In genomic region chr10:91172329-91173100, GRCm38 (mm10) we compare ENCODE assay signal across 8 mouse cellular contexts. TPM values are rescaled to one million over a fixed set of nuclear protein-coding genes. Genes with fewer than 3 reads are reported as not detected.
DNase-seq lines count a peak whose midpoint lies in the region; ATAC-seq and TF ChIP-seq lines count a peak whose summit lies in the region.

No protein-coding gene starts in this region.

- peaks cover 16% of the 10 kb centered on the region for H3K4me1 ChIP-seq in heart, embryonic 10.5 days
- peaks cover 43% of the 10 kb centered on the region for H3K4me1 ChIP-seq in E14TG2a.4 (replicated peaks; ENCODE audit: low read depth, low read length)
- peaks cover 28% of the 10 kb centered on the region for H3K4me1 ChIP-seq in hindbrain, embryonic 10.5 days (replicated peaks)
- peaks cover 30% of the 10 kb centered on the region for H3K4me1 ChIP-seq in midbrain, embryonic 10.5 days

- H3K4me3 ChIP-seq in heart, embryonic 10.5 days: peak overlapping the region; percentile 89
- H3K4me3 ChIP-seq in E14TG2a.4 (replicated peaks; ENCODE audit: low read length): peak overlapping the region; percentile 91
- H3K4me3 ChIP-seq in hindbrain, embryonic 10.5 days: peak overlapping the region; percentile 98
- peak overlapping the region; percentile 97 for H3K4me3 ChIP-seq in midbrain, embryonic 10.5 days

- no peak for ATAC-seq in megakaryocyte-erythroid progenitor cell, adult 5-6 weeks (replicated peaks; ENCODE audit: low FRiP score, low TSS enrichment, poor library complexity, severe bottlenecking)

- H3K27ac ChIP-seq in heart, embryonic 10.5 days: peak overlapping the region; percentile 100
- peak overlapping the region; percentile 100 for H3K27ac ChIP-seq in hindbrain, embryonic 10.5 days
- H3K27ac ChIP-seq in midbrain, embryonic 10.5 days (replicated peaks): peak overlapping the region; percentile 100

- no peaks in the 10 kb centered on the region for H3K9me3 ChIP-seq in heart, embryonic 10.5 days
- H3K9me3 ChIP-seq in E14TG2a.4 (ENCODE audit: low read length): no peaks in the 10 kb centered on the region
- H3K9me3 ChIP-seq in hindbrain, embryonic 10.5 days: no peaks in the 10 kb centered on the region
- H3K9me3 ChIP-seq in midbrain, embryonic 10.5 days (replicated peaks): no peaks in the 10 kb centered on the region

- WGBS in heart, embryonic 10.5 days: 78% methylated on average over 14 of the region's 14 CpGs
- WGBS in hindbrain, embryonic 10.5 days: 90% methylated on average over 14 of the region's 14 CpGs
- 89% methylated on average over 14 of the region's 14 CpGs for WGBS in midbrain, embryonic 10.5 days

- peaks cover 4% of the 10 kb centered on the region; the same call in 1 of the 2 replicates for H3K36me3 ChIP-seq in heart, embryonic 10.5 days
- H3K36me3 ChIP-seq in E14TG2a.4 (ENCODE audit: insufficient read depth, low read length): peaks cover 14% of the 10 kb centered on the region
- H3K36me3 ChIP-seq in hindbrain, embryonic 10.5 days: peaks cover 12% of the 10 kb centered on the region
- peaks cover 13% of the 10 kb centered on the region for H3K36me3 ChIP-seq in midbrain, embryonic 10.5 days

- no peaks in the 10 kb centered on the region for H3K27me3 ChIP-seq in heart, embryonic 10.5 days (ENCODE audit: insufficient read depth, poor library complexity, severe bottlenecking)
- no peaks in the 10 kb centered on the region for H3K27me3 ChIP-seq in E14TG2a.4 (ENCODE audit: insufficient read depth, low read length)
- H3K27me3 ChIP-seq in hindbrain, embryonic 10.5 days (ENCODE audit: insufficient read depth, poor library complexity, severe bottlenecking): no peaks in the 10 kb centered on the region
- no peaks in the 10 kb centered on the region for H3K27me3 ChIP-seq in midbrain, embryonic 10.5 days (ENCODE audit: low read depth, poor library complexity, severe bottlenecking)

- peak; percentile 41 for DNase-seq in heart, embryonic 10.5 days (ENCODE audit: low spot score)
- no peak for DNase-seq in heart, adult 9 months (ENCODE audit: low spot score in 2 of 2)
- DNase-seq in hindbrain, embryonic 10.5 days (ENCODE audit: low spot score): no peak
- DNase-seq in midbrain, embryonic 10.5 days (ENCODE audit: low spot score): no peak
- DNase-seq in adrenal gland, postnatal 25 days: no peak
- no peak for DNase-seq in kidney, postnatal 25 days

- TF ChIP-seq CTCF in E14TG2a.4 (conservative IDR thresholded peaks at IDR 0.05; ENCODE audit: low read length): no peak

RNA-seq across cellular contexts. Expression of gene Tmpo, which starts 8.6 kb away (rescaled TPM):
- polyA plus RNA-seq in heart, embryonic 10.5 days (2016; fragmentation: Nextera tagmentation; extraction: Ambion mirVana): 142 and 192 TPM in 2 replicates
- polyA plus RNA-seq in hindbrain, embryonic 10.5 days (2016; fragmentation: Nextera tagmentation; extraction: Ambion mirVana): 234 and 258 TPM in 2 replicates
- 272 and 275 TPM in 2 replicates for polyA plus RNA-seq in midbrain, embryonic 10.5 days (2016; fragmentation: Nextera tagmentation; extraction: Ambion mirVana)
- 267 and 268 TPM in 2 replicates for total RNA-seq in megakaryocyte-erythroid progenitor cell, adult 5-6 weeks (2014; fragmentation: Nextera tagmentation)
- 469 and 547 TPM in 2 replicates for total RNA-seq in megakaryocyte-erythroid progenitor cell, adult 5-6 weeks (2017)
- total RNA-seq in adrenal gland, postnatal 25 days (2021): 119 and 123 TPM in 2 replicates

RNA-seq across cellular contexts. Expression of gene Slc25a3, which starts 48.7 kb away (rescaled TPM):
- polyA plus RNA-seq in heart, embryonic 10.5 days (2016; fragmentation: Nextera tagmentation; extraction: Ambion mirVana): 602 and 803 TPM in 2 replicates
- 384 and 413 TPM in 2 replicates for polyA plus RNA-seq in hindbrain, embryonic 10.5 days (2016; fragmentation: Nextera tagmentation; extraction: Ambion mirVana)
- 384 and 388 TPM in 2 replicates for polyA plus RNA-seq in midbrain, embryonic 10.5 days (2016; fragmentation: Nextera tagmentation; extraction: Ambion mirVana)
- 582 and 663 TPM in 2 replicates for total RNA-seq in megakaryocyte-erythroid progenitor cell, adult 5-6 weeks (2014; fragmentation: Nextera tagmentation)
- total RNA-seq in megakaryocyte-erythroid progenitor cell, adult 5-6 weeks (2017): 247 and 338 TPM in 2 replicates
- total RNA-seq in adrenal gland, postnatal 25 days (2021): 873 and 948 TPM in 2 replicates
